Mouse (Mus musculus) heart, embryonic 14.5 days (tissue): Measurements from ENCODE around the gene Hoxb3. TPM values are rescaled to one million over a fixed set of nuclear protein-coding genes. Genes with fewer than 3 reads are reported as not detected.

Experiments used
- ATAC-seq: fragments of 200-750 bp; cut with Nextera tagmentation; 2 replicates; pipeline ENCODE4 v1.8.0; 2017; ENCODE audit warnings: low read depth, moderate TSS enrichment; ENCODE audit not compliant: insufficient number of reproducible peaks, insufficient read depth, low FRiP score
- H3K27ac ChIP-seq, 2 experiments: fragments of 200-500 bp in 1 of 2; fragments of 300-500 bp in 1 of 2; sonication (generic) in 1 of 2; replicated peaks in 1 of 2; 2 replicates each; pipeline ENCODE4 v1.5.1; 2012 to 2014; ENCODE audit warnings: low read depth in 2 of 2, low read length in 2 of 2, control low read depth in 1 of 2, mild to moderate bottlenecking in 1 of 2, mixed read lengths in 1 of 2; ENCODE audit not compliant: control insufficient read depth in 1 of 2, insufficient read depth in 1 of 2
- H3K27me3 ChIP-seq: fragments of 300-500 bp; sonication (generic); 2 replicates; pipeline ENCODE4 v1.6.1; 2014; ENCODE audit warnings: mild to moderate bottlenecking, low read length, control low read depth; ENCODE audit not compliant: control insufficient read depth, insufficient read depth
- H3K36me3 ChIP-seq: fragments of 300-500 bp; sonication (generic); 2 replicates; pipeline ENCODE4 v1.6.1; 2014; ENCODE audit warnings: mild to moderate bottlenecking, control low read depth, low read length, mixed read lengths; ENCODE audit not compliant: control insufficient read depth, insufficient read depth
- H3K4me1 ChIP-seq, 2 experiments: fragments of 200-500 bp in 1 of 2; fragments of 300-500 bp in 1 of 2; sonication (generic) in 1 of 2; 2 replicates each; pipeline ENCODE4 v1.6.1; 2012 to 2014; ENCODE audit warnings: low read length in 2 of 2, control low read depth in 1 of 2, mixed read lengths in 1 of 2; ENCODE audit not compliant: control insufficient read depth in 2 of 2, insufficient read depth in 2 of 2
- H3K4me2 ChIP-seq: fragments of 300-500 bp; sonication (generic); 2 replicates; pipeline ENCODE4 v1.6.1; 2014; ENCODE audit warnings: mild to moderate bottlenecking, low read length
- H3K4me3 ChIP-seq, 2 experiments: fragments of 200-500 bp in 1 of 2; fragments of 300-500 bp in 1 of 2; sonication (generic) in 1 of 2; 2 replicates each; pipeline ENCODE4 v1.5.1; 2012 to 2014; ENCODE audit warnings: low read length in 2 of 2, mild to moderate bottlenecking in 2 of 2, control low read depth in 1 of 2, low read depth in 1 of 2, moderate library complexity in 1 of 2; ENCODE audit not compliant: control insufficient read depth in 1 of 2, insufficient read depth in 1 of 2
- H3K9ac ChIP-seq: fragments of 300-500 bp; sonication (generic); 2 replicates; pipeline ENCODE4 v1.6.1; 2014; ENCODE audit warnings: mild to moderate bottlenecking, low read length
- H3K9me3 ChIP-seq: fragments of 300-500 bp; sonication (generic); 2 replicates; pipeline ENCODE4 v1.6.1; 2016; ENCODE audit warnings: low read length, control low read depth; ENCODE audit not compliant: control insufficient read depth
- WGBS: fragments of 180-500 bp; shearing (Covaris S2); extraction: QIAGEN DNeasy Blood & Tissue Kit; methylation state at CpG from one replicate; pipeline ENCODE4 v1.1.7; 2014; 5-methylcytosine and 5-hydroxymethylcytosine counted together
- polyA plus RNA-seq: library from polyadenylated mRNA; unstranded; fragments of >200 nt; fragmentation: Nextera tagmentation; extraction: Ambion mirVana; gene quantifications from 2 replicates; pipeline ENCODE4 v1.2.1, GENCODE M21; 2014

The Hoxb3 gene
- polyA plus RNA-seq, 1 experiment from 2014 or later = 0.31 TPM

GRCm38 (mm10) chr11:96290705-96291355 lies 32.3 kb upstream of the Hoxb3 start:
- ATAC-seq = no peak
- WGBS = 6% methylated on average over 17 of the region's 17 CpGs
- H3K4me2 ChIP-seq = no peak overlapping the region
- no peak overlapping the region for H3K27ac ChIP-seq
- no peaks in the 10 kb centered on the region for H3K36me3 ChIP-seq
- H3K4me3 ChIP-seq = no peak overlapping the region
- peaks cover 100% of the 10 kb centered on the region for H3K27me3 ChIP-seq
- peaks cover 0 to 5% of the 10 kb centered on the region in 2 experiments; a peak in 1 of 4 replicates for H3K4me1 ChIP-seq
- H3K9me3 ChIP-seq = no peaks in the 10 kb centered on the region
- no peak overlapping the region for H3K9ac ChIP-seq

- H3K27ac ChIP-seq = no peak within 1 kb of the TSS
Measured at GRCm38 (mm10) chr11:96291681-96292564, 31.2 kb upstream of the Hoxb3 start, which contains the start of gene Hoxb6. Hoxb6 (plus strand) TSS chr11:96292476.

DNA sequence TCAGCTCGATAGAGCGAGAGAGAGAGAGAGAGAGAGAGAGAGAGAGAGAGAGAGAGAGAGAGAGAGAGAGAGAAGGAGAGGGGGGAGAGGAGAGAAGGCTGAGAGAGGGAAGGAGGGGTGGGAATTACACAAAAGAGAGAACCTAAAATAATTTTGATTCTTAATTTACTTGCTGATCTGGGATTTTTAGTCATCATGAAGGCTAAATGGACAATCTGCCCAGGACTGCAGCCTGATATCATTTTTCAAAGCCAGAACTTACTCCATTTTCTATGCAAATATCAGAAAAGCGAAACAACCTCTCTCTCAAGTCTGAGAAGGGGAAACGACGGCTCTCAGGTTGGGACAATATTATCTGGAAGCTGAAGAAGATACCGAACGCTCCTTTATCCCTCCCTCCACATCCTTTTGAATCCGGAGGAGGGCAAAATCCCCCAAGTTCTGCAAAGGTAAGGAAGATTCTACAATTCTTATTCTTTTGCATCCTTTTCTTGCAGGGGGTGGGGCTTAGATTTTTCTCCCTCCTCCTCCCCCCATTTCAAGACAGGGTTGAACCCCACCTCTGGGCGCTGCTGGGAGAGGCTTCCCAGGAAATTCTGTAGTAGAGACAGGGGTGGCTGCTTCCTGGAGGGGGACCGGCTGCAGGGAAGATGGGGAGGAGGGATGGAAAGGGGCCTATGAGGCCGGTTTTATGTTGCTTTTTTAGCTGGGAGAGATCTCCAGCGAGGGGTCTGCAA lies 30.4 kb upstream of the Hoxb3 start:
- 1% methylated on average over 12 of the region's 12 CpGs for WGBS
- Histone ChIP-seq H3K4me2 (no peak overlapping the region), H3K36me3 (no peaks in the 10 kb centered on the region), H3K4me1 (no peaks in the 10 kb centered on the region), H3K9ac (no peak overlapping the region), H3K9me3 (no peaks in the 10 kb centered on the region), H3K4me3 (no peak overlapping the region), H3K27me3 (peaks cover 100% of the 10 kb centered on the region), H3K27ac (no peak overlapping the region)
- no peak for ATAC-seq

More at GRCm38 (mm10) chr11:96291681-96292564, 31.2 kb upstream of the Hoxb3 start, which contains the start of gene Hoxb6:
- Histone ChIP-seq H3K4me1 (peaks cover 0 to under 1% of the 10 kb centered on the region in 2 experiments; a peak in 1 of 4 replicates), H3K9me3 (no peaks in the 10 kb centered on the region), H3K4me2 (no peak within 1 kb of the TSS), H3K36me3 (no peaks in the 10 kb centered on the region), H3K27me3 (peaks cover 100% of the 10 kb centered on the region), H3K9ac (no peak within 1 kb of the TSS), H3K4me3 (no peak within 1 kb of the TSS)
- no peak for ATAC-seq
- 2% methylated on average over 22 of the region's 22 CpGs for WGBS

GRCm38 (mm10) chr11:96293302-96293921 lies 29.7 kb upstream of the Hoxb3 start:
- no peak overlapping the region for H3K9ac ChIP-seq
- no peak overlapping the region for H3K4me3 ChIP-seq
- WGBS = 2% methylated on average over 22 of the region's 22 CpGs
- peaks cover 100% of the 10 kb centered on the region for H3K27me3 ChIP-seq
- no peaks in the 10 kb centered on the region for H3K36me3 ChIP-seq
- no peak for ATAC-seq
- no peak overlapping the region for H3K27ac ChIP-seq
- no peak overlapping the region for H3K4me2 ChIP-seq
- H3K9me3 ChIP-seq = no peaks in the 10 kb centered on the region
- H3K4me1 ChIP-seq = no peaks in the 10 kb centered on the region

GRCm38 (mm10) chr11:96294245-96295091 lies 28.7 kb upstream of the Hoxb3 start:
- no peaks in the 10 kb centered on the region for H3K9me3 ChIP-seq
- no peak for ATAC-seq
- H3K4me1 ChIP-seq = 0 out of 4 replicates have a peak, but pooled peaks cover 0 to 2% of the 10 kb centered on the region in 2 experiments
- H3K27me3 ChIP-seq = peaks cover 100% of the 10 kb centered on the region
- no peak overlapping the region for H3K4me3 ChIP-seq
- WGBS = under 1% methylated on average over 32 of the region's 32 CpGs
- no peaks in the 10 kb centered on the region for H3K36me3 ChIP-seq
- no peak overlapping the region for H3K9ac ChIP-seq
- no peak overlapping the region for H3K27ac ChIP-seq
- no peak overlapping the region for H3K4me2 ChIP-seq

DNA sequence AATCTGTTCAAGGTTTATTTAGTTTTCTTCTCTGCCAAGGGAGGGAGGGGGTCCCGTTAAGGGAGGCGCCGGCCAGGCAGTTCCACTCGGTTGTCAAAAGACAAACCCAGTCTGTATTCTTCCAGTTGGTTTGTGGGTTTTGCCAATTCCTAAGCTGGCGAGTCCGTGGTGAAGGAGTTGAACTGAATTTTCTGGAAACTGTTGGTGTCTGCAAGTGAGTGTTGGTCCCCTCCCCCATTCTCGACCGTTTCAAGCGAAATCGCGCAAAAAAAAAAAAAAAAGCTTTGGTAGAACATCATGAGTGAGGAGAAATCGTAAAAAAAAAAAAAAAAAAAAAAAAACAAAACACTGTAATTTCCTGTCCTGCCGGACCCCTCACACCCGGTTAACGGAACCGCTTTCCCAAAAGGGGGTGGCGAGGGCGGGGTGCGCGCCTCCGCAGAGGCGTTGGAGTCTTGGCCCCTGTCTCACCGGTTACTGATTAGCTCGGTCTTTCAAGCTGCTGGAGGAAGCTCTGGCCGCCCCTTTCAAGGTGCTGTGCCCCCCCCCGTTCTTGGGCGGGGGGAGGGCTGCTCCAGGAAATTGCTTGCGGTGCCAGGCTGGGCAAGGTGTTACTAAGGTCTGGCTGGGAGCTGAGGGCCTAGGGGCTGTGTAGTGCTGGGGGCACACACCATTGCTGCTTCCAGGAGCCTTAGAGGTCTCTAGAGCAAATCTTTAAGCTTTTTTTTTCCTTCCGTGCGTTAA lies 27.9 kb upstream of the Hoxb3 start:
- no peak for ATAC-seq
- Histone ChIP-seq H3K9me3 (no peaks in the 10 kb centered on the region), H3K27ac (no peak overlapping the region), H3K27me3 (peaks cover 100% of the 10 kb centered on the region), H3K4me1 (0 out of 4 replicates have a peak, but pooled peaks cover 0 to 2% of the 10 kb centered on the region in 2 experiments), H3K4me2 (no peak overlapping the region), H3K36me3 (no peaks in the 10 kb centered on the region), H3K9ac (no peak overlapping the region), H3K4me3 (no peak overlapping the region)
- WGBS = 1% methylated on average over 30 of the region's 30 CpGs
